Mouse (Mus musculus) liver, embryonic 18 days (tissue): ENCODE results near the gene Wfdc10. TPM values are rescaled to one million over a fixed set of nuclear protein-coding genes. Genes with fewer than 3 reads are reported as not detected.

Experiments used
- polyA plus RNA-seq: library from polyadenylated mRNA; depleted of rRNA; stranded (reverse); fragments of >200 nt; gene quantifications from 2 replicates; pipeline ENCODE4 v1.2.3, GENCODE M21; 2012; rRNA removed

Wfdc10 gene
- not detected in 2 replicates for polyA plus RNA-seq

GRCm38 (mm10) chr2:164655858-164656257, at the start of gene Wfdc10:
Gene Wfdc10 (plus strand): TSS chr2:164656046.

GRCm38 (mm10) chr2:164613471-164613870, 42.4 kb upstream of the Wfdc10 start, which contains the start of the genes Wfdc6b and Wfdc8:
Gene Wfdc6b (plus strand): TSS chr2:164613522.
Gene Wfdc8 (minus strand): TSS chr2:164613626.

GRCm38 (mm10) chr2:164638696-164639095, 17.1 kb upstream of the Wfdc10 start, which contains the start of gene Wfdc16:
Gene Wfdc16 (minus strand): TSS chr2:164638796.

GRCm38 (mm10) chr2:164656483-164656882, 637 bp downstream of the Wfdc10 start, which contains the start of gene Wfdc9:
Gene Wfdc9 (minus strand): TSS chr2:164656583.

GRCm38 (mm10) chr2:164673987-164674386, 18.1 kb downstream of the Wfdc10 start, which contains the start of gene Wfdc11:
Gene Wfdc11 (minus strand): TSS chr2:164674087.

GRCm38 (mm10) chr2:164684807-164685206, 29.0 kb downstream of the Wfdc10 start, which contains the start of gene Wfdc13:
Gene Wfdc13 (plus strand): TSS chr2:164685107.

GRCm38 (mm10) chr2:164698201-164698600, 42.4 kb downstream of the Wfdc10 start, which contains the start of gene Spint4:
Gene Spint4 (plus strand): TSS chr2:164698501.

Other genes starting within 250 kb of the Wfdc10 start
- gene Sdc4, start 212.2 kb upstream of the Wfdc10 start, polyA plus RNA-seq = 46.8 and 52.3 TPM in 2 replicates
- 20.3 and 20.5 TPM in 2 replicates for gene Sys1, start 199.1 kb upstream of the Wfdc10 start, polyA plus RNA-seq
- 0.55 and 0.61 TPM in 2 replicates for gene Gm20458, start 195.1 kb upstream of the Wfdc10 start, polyA plus RNA-seq
- not detected in 2 replicates for gene Trp53tg5, start 182.3 kb upstream of the Wfdc10 start, polyA plus RNA-seq
- gene Dbndd2, start 169.9 kb upstream of the Wfdc10 start, polyA plus RNA-seq = 11.3 and 12.0 TPM in 2 replicates
- 15.6 and 19.3 TPM in 2 replicates for gene Pigt, start 158.5 kb upstream of the Wfdc10 start, polyA plus RNA-seq
- 1.6 and 2.0 TPM in 2 replicates for gene Wfdc2, start 93.6 kb upstream of the Wfdc10 start, polyA plus RNA-seq
- gene Spint3, start 82.6 kb upstream of the Wfdc10 start, polyA plus RNA-seq = not detected in 2 replicates
- 0.05 and 0.06 TPM in 2 replicates for gene Wfdc6a, start 70.6 kb upstream of the Wfdc10 start, polyA plus RNA-seq
- gene Eppin, start 62.5 kb upstream of the Wfdc10 start, polyA plus RNA-seq = not detected in 2 replicates
- gene Wfdc6b, start 42.5 kb upstream of the Wfdc10 start, polyA plus RNA-seq = not detected in 2 replicates
- gene Wfdc8, start 42.4 kb upstream of the Wfdc10 start, polyA plus RNA-seq = not detected in 2 replicates
- gene Wfdc16, start 17.2 kb upstream of the Wfdc10 start, polyA plus RNA-seq = not detected in 2 replicates
- not detected in 2 replicates for gene Wfdc9, start 537 bp downstream of the Wfdc10 start, polyA plus RNA-seq
- not detected in 2 replicates for gene Wfdc11, start 18.0 kb downstream of the Wfdc10 start, polyA plus RNA-seq
- gene Wfdc13, start 29.1 kb downstream of the Wfdc10 start, polyA plus RNA-seq = not detected in 2 replicates
- gene Spint4, start 42.5 kb downstream of the Wfdc10 start, polyA plus RNA-seq = not detected in 2 replicates
- gene Spint5, start 59.3 kb downstream of the Wfdc10 start, polyA plus RNA-seq = not detected in 2 replicates
- 1.6 and 2.1 TPM in 2 replicates for gene Wfdc3, start 89.9 kb downstream of the Wfdc10 start, polyA plus RNA-seq
- 21.7 and 22.8 TPM in 2 replicates for gene Dnttip1, start 89.9 kb downstream of the Wfdc10 start, polyA plus RNA-seq
- gene Ube2c, start 113.9 kb downstream of the Wfdc10 start, polyA plus RNA-seq = 255 and 264 TPM in 2 replicates
- gene Tnnc2, start 123.9 kb downstream of the Wfdc10 start, polyA plus RNA-seq = 0.58 and 2.9 TPM in 2 replicates
- 7.7 and 11.3 TPM in 2 replicates for gene Snx21, start 129.8 kb downstream of the Wfdc10 start, polyA plus RNA-seq
- 20.1 and 20.3 TPM in 2 replicates for gene Acot8, start 148.8 kb downstream of the Wfdc10 start, polyA plus RNA-seq
- gene Zswim3, start 149.1 kb downstream of the Wfdc10 start, polyA plus RNA-seq = 1.9 TPM in 2 replicates
- 1.3 and 1.5 TPM in 2 replicates for gene Zswim1, start 166.6 kb downstream of the Wfdc10 start, polyA plus RNA-seq
- 0.05 and 0.08 TPM in 2 replicates for gene Spata25, start 172.5 kb downstream of the Wfdc10 start, polyA plus RNA-seq
- 121 and 130 TPM in 2 replicates for gene Ctsa, start 176.8 kb downstream of the Wfdc10 start, polyA plus RNA-seq
- gene Neurl2, start 177.4 kb downstream of the Wfdc10 start, polyA plus RNA-seq = 1.5 and 2.2 TPM in 2 replicates
- gene Pltp, start 201.7 kb downstream of the Wfdc10 start, polyA plus RNA-seq = 34.8 and 42.2 TPM in 2 replicates
- 18.4 and 21.2 TPM in 2 replicates for gene Pcif1, start 223.3 kb downstream of the Wfdc10 start, polyA plus RNA-seq